Mouse (Mus musculus) limb, embryonic 14.5 days (tissue): Measurements from ENCODE around the gene Sbno2. TPM values are rescaled to one million over a fixed set of nuclear protein-coding genes. Genes with fewer than 3 reads are reported as not detected.

ENCODE experiments used
- ATAC-seq: fragments of 200-750 bp; cut with Nextera tagmentation; 2 replicates; pipeline ENCODE4 v1.8.0; 2017; ENCODE audit warnings: low read depth, moderate number of reproducible peaks, moderate TSS enrichment; ENCODE audit not compliant: low FRiP score
- DNase-seq: peaks from one replicate; pipeline ENCODE4 v3.0.0-alpha.2; 2015; ENCODE audit warnings: low spot score
- H3K27ac ChIP-seq: fragments of 300-500 bp; sonication (generic); replicated peaks from 2 replicates; pipeline ENCODE4 v1.5.1; 2014; ENCODE audit warnings: low read depth, mild to moderate bottlenecking, low read length, moderate library complexity, mixed read lengths
- H3K27me3 ChIP-seq: fragments of 300-500 bp; sonication (generic); 2 replicates; pipeline ENCODE4 v1.6.1; 2014; ENCODE audit warnings: low read length, mixed read lengths; ENCODE audit not compliant: control insufficient read depth, insufficient read depth
- H3K36me3 ChIP-seq: fragments of 300-500 bp; sonication (generic); 2 replicates; pipeline ENCODE4 v1.6.1; 2014; ENCODE audit warnings: mild to moderate bottlenecking, low read length, moderate library complexity, mixed read lengths; ENCODE audit not compliant: control insufficient read depth, insufficient read depth
- H3K4me1 ChIP-seq: fragments of 300-500 bp; sonication (generic); 2 replicates; pipeline ENCODE4 v1.6.1; 2014; ENCODE audit warnings: antibody characterized with exemption, low read length, mixed read lengths; ENCODE audit not compliant: control insufficient read depth, insufficient read depth
- H3K4me2 ChIP-seq: fragments of 300-500 bp; sonication (generic); replicated peaks from 2 replicates; pipeline ENCODE4 v1.6.1; 2014; ENCODE audit warnings: low read depth, mild to moderate bottlenecking, low read length, moderate library complexity; ENCODE audit not compliant: severe bottlenecking
- H3K4me3 ChIP-seq: fragments of 300-500 bp; sonication (generic); replicated peaks from 2 replicates; pipeline ENCODE4 v1.5.1; 2014; ENCODE audit warnings: low read length
- H3K9ac ChIP-seq: fragments of 300-500 bp; sonication (generic); 2 replicates; pipeline ENCODE4 v1.6.1; 2014; ENCODE audit warnings: mild to moderate bottlenecking, low read depth, low read length, moderate library complexity; ENCODE audit not compliant: severe bottlenecking
- H3K9me3 ChIP-seq: fragments of 300-500 bp; sonication (generic); 2 replicates; pipeline ENCODE4 v1.6.1; 2016; ENCODE audit warnings: low read length; ENCODE audit not compliant: control insufficient read depth
- POLR2A ChIP-seq: fragments of 200-500 bp; IDR thresholded peaks from 2 replicates; pipeline ENCODE4 v1.8.0; 2012; ENCODE audit warnings: inconsistent platforms, mild to moderate bottlenecking, moderate library complexity, borderline replicate concordance; ENCODE audit not compliant: insufficient read depth, insufficient read length; ENCODE audit errors: extremely low read depth
- WGBS: fragments of 180-500 bp; shearing (Covaris S2); extraction: QIAGEN DNeasy Blood & Tissue Kit; methylation state at CpG from one replicate; pipeline ENCODE4 v1.1.7; 2014; 5-methylcytosine and 5-hydroxymethylcytosine counted together
- polyA plus RNA-seq, 2 experiments: library from polyadenylated mRNA; depleted of rRNA in 1 of 2; stranded (reverse) in 1 of 2; unstranded in 1 of 2; fragments of >200 nt; fragmentation: Nextera tagmentation in 1 of 2; extraction: Ambion mirVana in 1 of 2; gene quantifications; 2 replicates each; pipeline versions ENCODE4 v1.2.1 to v1.2.3; 2012 to 2014

The Sbno2 gene
- polyA plus RNA-seq, 2 experiments = 16.8 to 24.9 TPM

DNA sequence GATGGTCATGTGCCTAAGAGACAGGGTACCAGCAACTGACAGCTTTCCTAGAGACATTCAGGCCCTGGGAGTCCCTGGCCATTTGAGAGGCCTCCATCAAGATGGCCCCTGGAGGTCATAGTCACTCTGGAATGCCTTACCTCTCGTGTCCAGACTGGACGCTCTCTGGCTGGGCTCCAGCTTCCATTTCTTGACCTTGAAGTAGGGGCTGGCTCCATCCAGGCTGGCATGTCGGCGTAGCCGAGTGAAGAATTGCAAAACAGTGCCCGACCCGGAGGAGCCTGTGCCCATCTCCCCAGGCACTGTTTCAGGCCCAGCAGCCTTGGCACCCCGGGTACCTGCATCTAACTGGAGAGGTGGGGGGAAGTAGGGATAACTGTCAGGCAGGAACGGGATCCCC lies 29.1 kb upstream of the Sbno2 start:
- H3K4me1 ChIP-seq = peaks cover 31% of the 10 kb centered on the region
- H3K4me3 ChIP-seq = no peak overlapping the region
- H3K9me3 ChIP-seq = no peaks in the 10 kb centered on the region
- TF ChIP-seq POLR2A = no peak
- no peak overlapping the region for H3K27ac ChIP-seq
- no peak for DNase-seq
- no peak overlapping the region for H3K4me2 ChIP-seq
- WGBS = 83% methylated on average over 9 of the region's 9 CpGs
- peaks cover 16% of the 10 kb centered on the region for H3K27me3 ChIP-seq
- ATAC-seq = no peak
- H3K36me3 ChIP-seq = peaks cover 65% of the 10 kb centered on the region
- no peak overlapping the region for H3K9ac ChIP-seq

DNA sequence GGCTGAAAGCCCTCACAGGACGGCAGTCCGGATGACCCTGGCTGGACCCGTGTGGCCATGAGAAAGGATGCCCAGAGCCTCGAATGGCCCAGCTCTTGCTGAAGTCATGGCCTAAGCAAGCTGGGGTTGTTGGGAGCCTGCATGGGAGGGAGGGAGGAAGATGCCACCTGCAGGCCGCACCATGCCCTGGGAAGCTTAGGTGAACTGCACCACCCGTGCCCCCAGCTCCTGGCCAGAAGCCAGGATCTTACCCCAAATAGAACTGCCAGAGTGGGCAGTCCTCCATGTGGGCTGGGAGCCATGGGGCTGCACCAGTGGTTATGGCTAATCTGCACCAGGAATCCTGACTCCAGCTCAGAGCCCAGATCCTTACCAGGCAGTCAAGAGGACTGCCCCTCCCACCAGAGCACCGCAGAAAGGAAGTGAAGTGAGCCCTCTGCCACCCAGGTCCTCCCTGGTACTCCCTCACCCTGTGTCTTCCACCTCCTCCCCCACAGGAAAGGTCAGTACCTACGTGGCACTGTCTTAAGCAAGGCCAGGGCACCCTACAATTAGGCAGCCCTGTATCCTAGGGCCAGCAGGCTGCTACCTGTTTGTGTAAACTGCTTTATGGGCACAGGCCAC lies 28.0 kb upstream of the Sbno2 start:
- peaks cover 16% of the 10 kb centered on the region for H3K27me3 ChIP-seq
- 73% methylated on average over 8 of the region's 8 CpGs for WGBS

DNA sequence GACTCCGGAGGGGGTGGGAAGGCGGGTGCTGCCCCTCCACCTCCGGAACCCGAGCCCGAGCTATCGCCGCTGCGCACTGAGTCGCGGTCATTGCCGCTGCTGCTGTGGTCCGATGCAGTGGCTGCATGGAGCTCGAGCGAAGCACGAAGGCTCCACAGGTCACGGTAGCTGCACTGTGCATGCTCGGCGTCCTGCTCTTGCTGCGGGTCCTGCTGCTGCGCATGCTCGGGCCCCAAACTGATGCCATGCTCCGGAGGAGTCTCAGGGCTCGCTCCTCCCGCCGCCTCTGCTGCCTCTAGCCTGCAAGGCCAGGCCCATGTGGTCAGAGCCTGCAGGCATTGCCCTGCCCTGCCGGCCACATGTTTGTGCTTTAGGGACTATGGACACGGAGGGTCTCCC lies 26.6 kb upstream of the Sbno2 start:
- H3K27ac ChIP-seq = no peak overlapping the region
- 40% methylated on average over 27 of the region's 27 CpGs for WGBS
- peaks cover 14% of the 10 kb centered on the region for H3K27me3 ChIP-seq
- H3K36me3 ChIP-seq = peaks cover 90% of the 10 kb centered on the region
- peak overlapping the region; percentile 26; the same call in 1 of the 2 replicates for H3K9ac ChIP-seq
- TF ChIP-seq POLR2A = no peak
- H3K4me2 ChIP-seq = peak overlapping the region; percentile 37
- H3K4me1 ChIP-seq = peaks cover 15% of the 10 kb centered on the region
- peak overlapping the region; percentile 20 for H3K4me3 ChIP-seq
- ATAC-seq (no peak), DNase-seq (no peak)
- H3K9me3 ChIP-seq = no peaks in the 10 kb centered on the region

More for the DNA sequence above, 28.0 kb upstream of the Sbno2 start:
- ATAC-seq = no peak
- H3K4me3 ChIP-seq = no peak overlapping the region
- no peak for TF ChIP-seq POLR2A
- H3K4me2 ChIP-seq = no peak overlapping the region
- no peak for DNase-seq
- no peak overlapping the region for H3K27ac ChIP-seq
- H3K36me3 ChIP-seq = peaks cover 76% of the 10 kb centered on the region
- peaks cover 28% of the 10 kb centered on the region for H3K4me1 ChIP-seq
- H3K9ac ChIP-seq = no peak overlapping the region
- H3K9me3 ChIP-seq = no peaks in the 10 kb centered on the region

DNA sequence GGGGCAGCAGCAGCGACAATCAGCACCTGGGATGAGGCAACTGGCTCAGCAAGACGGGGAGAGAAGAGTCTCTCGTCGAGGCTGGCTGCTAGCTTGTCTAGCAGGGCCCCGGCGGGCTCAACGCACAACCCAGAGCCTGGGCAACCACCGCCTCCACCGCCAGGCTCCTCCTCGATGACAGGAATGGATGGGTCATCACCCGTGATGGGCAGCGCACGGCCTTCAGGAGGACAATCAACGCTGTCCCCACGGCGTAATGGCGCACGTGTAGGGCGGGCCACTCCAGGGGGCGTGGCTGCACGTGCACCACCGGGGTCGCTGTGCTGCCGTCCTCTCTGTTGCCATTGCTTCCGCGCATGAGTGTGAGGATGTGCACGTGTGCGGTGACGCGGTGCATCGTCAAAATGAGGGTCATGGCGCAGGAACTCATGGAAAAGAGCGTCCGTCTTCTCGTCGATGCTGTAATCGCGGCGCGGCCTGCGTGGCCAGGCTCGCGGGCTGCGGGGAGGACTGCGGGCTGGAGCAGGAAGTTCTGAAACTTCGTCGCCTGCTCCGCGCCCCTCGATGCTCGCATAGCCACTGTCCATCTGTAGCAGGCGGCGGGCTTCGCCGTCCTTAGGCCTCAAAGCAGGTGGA lies 26.1 kb upstream of the Sbno2 start:
- peak overlapping the region; percentile 26; the same call in 1 of the 2 replicates for H3K9ac ChIP-seq
- TF ChIP-seq POLR2A = no peak
- no peaks in the 10 kb centered on the region for H3K9me3 ChIP-seq
- H3K27ac ChIP-seq = no peak overlapping the region
- H3K27me3 ChIP-seq = peaks cover 9% of the 10 kb centered on the region
- H3K4me2 ChIP-seq = peak overlapping the region; percentile 37
- DNase-seq (no peak), ATAC-seq (peak; percentile 31; the same call in 1 of the 2 replicates)
- 15% methylated on average over 45 of the region's 55 CpGs for WGBS
- peaks cover 95% of the 10 kb centered on the region for H3K36me3 ChIP-seq
- H3K4me1 ChIP-seq = peaks cover 10% of the 10 kb centered on the region; the same call in 1 of the 2 replicates
- H3K4me3 ChIP-seq = peak overlapping the region; percentile 20

DNA sequence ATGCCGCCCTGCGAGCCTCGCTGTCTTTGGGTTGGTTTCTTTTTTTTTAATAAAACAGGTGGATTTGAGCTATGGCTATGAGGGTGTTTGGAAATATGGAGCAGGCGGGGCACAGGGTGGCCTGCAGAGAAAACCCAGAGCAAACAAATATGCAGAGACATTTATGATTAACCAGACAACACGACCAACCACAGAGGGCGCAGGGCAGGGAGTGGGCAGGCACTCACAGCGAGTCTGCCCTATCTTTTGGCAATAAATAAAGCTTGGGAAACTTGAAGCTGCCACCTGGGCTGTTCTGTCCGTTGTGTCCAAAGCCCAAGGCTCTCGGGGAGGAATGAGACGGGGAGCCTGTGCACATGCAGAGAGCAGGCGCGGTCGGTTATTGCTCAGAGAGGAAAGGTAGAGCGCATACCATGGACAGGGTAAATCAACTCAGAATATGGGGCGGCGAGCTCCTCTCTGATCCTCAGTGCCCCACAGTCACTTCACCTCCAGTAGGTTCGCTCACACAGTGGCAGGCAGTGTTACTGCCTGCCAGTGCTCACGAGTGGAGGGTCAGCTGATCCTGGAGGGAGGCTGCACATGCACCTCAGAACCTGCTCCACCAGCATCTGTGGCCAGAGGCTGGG lies 25.1 kb upstream of the Sbno2 start:
- no peaks in the 10 kb centered on the region for H3K9me3 ChIP-seq
- H3K9ac ChIP-seq = no peak overlapping the region
- ATAC-seq = no peak
- H3K36me3 ChIP-seq = peaks cover 96% of the 10 kb centered on the region
- H3K4me3 ChIP-seq = no peak overlapping the region
- H3K4me1 ChIP-seq = peaks cover 10% of the 10 kb centered on the region; the same call in 1 of the 2 replicates
- 80% methylated on average over 18 of the region's 18 CpGs for WGBS
- no peak for DNase-seq
- TF ChIP-seq POLR2A = no peak
- no peaks in the 10 kb centered on the region for H3K27me3 ChIP-seq
- no peak overlapping the region for H3K27ac ChIP-seq
- H3K4me2 ChIP-seq = no peak overlapping the region
